Mouse (Mus musculus) heart, embryonic 15.5 days (tissue): ENCODE results near the gene Mpdz. TPM values are rescaled to one million over a fixed set of nuclear protein-coding genes. Genes with fewer than 3 reads are reported as not detected.

Experiments used
- ATAC-seq: fragments of 200-750 bp; cut with Nextera tagmentation; replicated peaks from 2 replicates; pipeline ENCODE4 v1.8.0; 2017; ENCODE audit warnings: low read depth, moderate TSS enrichment; ENCODE audit not compliant: insufficient number of reproducible peaks, insufficient read depth, low FRiP score
- H3K27ac ChIP-seq: fragments of 300-500 bp; sonication (generic); 2 replicates; pipeline ENCODE4 v1.5.1; 2015; ENCODE audit warnings: mild to moderate bottlenecking, inconsistent platforms
- H3K27me3 ChIP-seq: fragments of 300-500 bp; sonication (generic); 2 replicates; pipeline ENCODE4 v1.6.1; 2015; ENCODE audit warnings: inconsistent platforms
- H3K36me3 ChIP-seq: fragments of 300-500 bp; sonication (generic); 2 replicates; pipeline ENCODE4 v1.6.1; 2015; ENCODE audit warnings: mild to moderate bottlenecking, inconsistent platforms
- H3K4me1 ChIP-seq: fragments of 300-500 bp; sonication (generic); replicated peaks from 2 replicates; pipeline ENCODE4 v1.6.1; 2015; ENCODE audit warnings: inconsistent platforms
- H3K4me2 ChIP-seq: fragments of 300-500 bp; sonication (generic); 2 replicates; pipeline ENCODE4 v1.6.1; 2015; ENCODE audit warnings: inconsistent platforms, mild to moderate bottlenecking, moderate library complexity
- H3K4me3 ChIP-seq: fragments of 300-500 bp; sonication (generic); 2 replicates; pipeline ENCODE4 v1.5.1; 2015; ENCODE audit warnings: mild to moderate bottlenecking, inconsistent platforms
- H3K9ac ChIP-seq: fragments of 300-500 bp; sonication (generic); 2 replicates; pipeline ENCODE4 v1.6.1; 2015; ENCODE audit warnings: mild to moderate bottlenecking, inconsistent platforms
- H3K9me3 ChIP-seq: fragments of 300-500 bp; sonication (generic); replicated peaks from 2 replicates; pipeline ENCODE4 v1.6.1; 2016; ENCODE audit warnings: inconsistent platforms
- WGBS: fragments of 180-500 bp; shearing (Covaris S2); methylation state at CpG from one replicate; pipeline ENCODE4 v1.1.7; 2015; ENCODE audit warnings: mixed read lengths; 5-methylcytosine and 5-hydroxymethylcytosine counted together
- polyA plus RNA-seq: library from polyadenylated mRNA; unstranded; fragments of >200 nt; fragmentation: Nextera tagmentation; extraction: Ambion mirVana; gene quantifications from 2 replicates; pipeline ENCODE4 v1.2.1, GENCODE M21; 2015

Mpdz gene
- polyA plus RNA-seq, 1 experiment from 2014 or later, result 17.5 TPM

DNA sequence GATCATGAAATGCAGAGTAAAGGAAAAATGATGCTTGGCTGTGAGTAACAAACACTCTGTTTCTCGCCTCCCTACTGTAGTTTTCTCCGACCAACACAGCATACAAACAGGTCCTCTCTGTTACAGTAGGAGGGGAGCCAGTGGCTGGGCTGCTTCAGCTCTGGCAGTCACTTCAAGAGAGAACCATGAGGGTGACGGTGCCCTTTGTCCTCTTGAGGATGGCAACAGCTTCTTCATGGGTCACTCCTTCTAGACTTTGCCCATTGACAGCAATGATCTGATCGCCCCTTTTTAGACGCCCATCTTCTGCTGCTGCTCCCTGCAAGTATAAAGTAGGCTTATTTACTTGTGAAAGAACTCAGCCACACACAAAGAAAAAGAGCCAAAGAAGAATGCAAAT is 163.2 kb downstream of the Mpdz start:
- H3K36me3 ChIP-seq, result peaks cover 8% of the 10 kb centered on the region
- no peak overlapping the region for H3K4me3 ChIP-seq
- H3K9me3 ChIP-seq, result no peaks in the 10 kb centered on the region
- WGBS, result 91% methylated on average over 5 of the region's 5 CpGs
- ATAC-seq, result no peak
- no peak overlapping the region for H3K9ac ChIP-seq
- H3K4me1 ChIP-seq, result no peaks in the 10 kb centered on the region; the same call in 1 of the 2 replicates
- no peak overlapping the region for H3K27ac ChIP-seq
- H3K4me2 ChIP-seq, result no peak overlapping the region
- no peaks in the 10 kb centered on the region for H3K27me3 ChIP-seq

DNA sequence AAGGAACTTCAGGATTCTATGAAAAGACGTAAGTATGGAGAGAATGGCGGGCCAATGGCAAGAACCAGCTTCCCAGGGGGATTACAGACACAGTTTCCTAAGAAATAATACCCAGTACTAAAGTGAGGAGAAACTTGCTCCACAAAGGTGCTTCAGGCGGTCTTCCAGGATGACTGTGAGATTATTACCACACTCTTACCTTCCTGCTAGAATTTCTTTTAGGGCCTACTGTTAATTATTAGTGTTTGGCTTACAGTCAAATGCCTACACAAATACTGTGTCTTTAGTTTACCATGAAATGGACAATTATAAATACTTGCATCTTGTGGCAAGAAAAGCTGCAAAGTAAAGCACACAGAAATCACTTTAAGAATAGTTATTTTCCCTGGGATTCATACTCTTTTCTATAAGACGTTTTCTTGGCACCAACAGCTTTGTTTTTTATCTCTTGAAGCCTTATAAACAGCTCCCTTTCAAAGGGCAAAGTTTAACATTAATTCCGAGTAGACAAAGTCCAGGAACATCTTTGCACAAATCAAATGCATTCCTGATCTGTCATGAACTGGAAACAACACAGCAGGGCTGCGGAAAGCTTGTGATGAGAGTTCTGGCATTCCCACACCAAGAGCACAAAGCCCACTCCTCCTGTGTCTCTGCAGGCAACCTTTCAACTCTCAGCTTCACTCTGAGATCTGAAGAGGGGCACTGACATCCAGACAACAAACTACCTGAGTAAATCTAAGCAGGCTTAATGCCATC is 166.5 kb downstream of the Mpdz start:
- H3K4me3 ChIP-seq, result no peak overlapping the region
- no peak overlapping the region for H3K27ac ChIP-seq
- ATAC-seq, result no peak
- H3K27me3 ChIP-seq, result no peaks in the 10 kb centered on the region
- H3K9ac ChIP-seq, result no peak overlapping the region
- WGBS, result 52% methylated on average over 6 of the region's 6 CpGs
- H3K9me3 ChIP-seq, result no peaks in the 10 kb centered on the region
- no peak overlapping the region for H3K4me2 ChIP-seq
- no peaks in the 10 kb centered on the region; the same call in 1 of the 2 replicates for H3K4me1 ChIP-seq
- peaks cover 6% of the 10 kb centered on the region; the same call in 1 of the 2 replicates for H3K36me3 ChIP-seq

DNA sequence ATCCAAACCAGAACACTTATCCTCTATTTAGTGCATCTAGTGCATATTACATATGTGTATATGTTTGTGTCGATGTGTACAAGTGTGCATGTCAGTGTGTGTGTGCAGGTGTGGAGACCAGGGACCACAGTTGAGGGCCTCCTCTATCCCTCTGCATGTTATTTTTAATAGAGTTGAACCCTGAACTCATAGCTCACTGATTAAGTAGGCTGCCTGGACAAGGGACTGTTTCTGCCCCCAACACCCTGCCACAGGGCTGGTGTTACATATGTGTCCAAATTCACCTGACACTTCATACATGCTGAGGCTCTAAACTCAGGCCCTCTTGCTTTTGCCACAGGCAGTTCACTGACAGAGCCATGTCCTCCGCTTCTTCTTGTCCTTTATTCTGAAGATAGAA is 169.5 kb downstream of the Mpdz start:
- H3K4me3 ChIP-seq, result no peak overlapping the region
- peaks cover 2% of the 10 kb centered on the region; the same call in 1 of the 2 replicates for H3K36me3 ChIP-seq
- ATAC-seq, result no peak
- no peaks in the 10 kb centered on the region for H3K9me3 ChIP-seq
- no peak overlapping the region for H3K27ac ChIP-seq
- H3K4me2 ChIP-seq, result no peak overlapping the region
- WGBS, result 80% methylated on average over 2 of the region's 2 CpGs
- no peaks in the 10 kb centered on the region for H3K27me3 ChIP-seq
- no peak overlapping the region for H3K9ac ChIP-seq
- no peaks in the 10 kb centered on the region; the same call in 1 of the 2 replicates for H3K4me1 ChIP-seq

DNA sequence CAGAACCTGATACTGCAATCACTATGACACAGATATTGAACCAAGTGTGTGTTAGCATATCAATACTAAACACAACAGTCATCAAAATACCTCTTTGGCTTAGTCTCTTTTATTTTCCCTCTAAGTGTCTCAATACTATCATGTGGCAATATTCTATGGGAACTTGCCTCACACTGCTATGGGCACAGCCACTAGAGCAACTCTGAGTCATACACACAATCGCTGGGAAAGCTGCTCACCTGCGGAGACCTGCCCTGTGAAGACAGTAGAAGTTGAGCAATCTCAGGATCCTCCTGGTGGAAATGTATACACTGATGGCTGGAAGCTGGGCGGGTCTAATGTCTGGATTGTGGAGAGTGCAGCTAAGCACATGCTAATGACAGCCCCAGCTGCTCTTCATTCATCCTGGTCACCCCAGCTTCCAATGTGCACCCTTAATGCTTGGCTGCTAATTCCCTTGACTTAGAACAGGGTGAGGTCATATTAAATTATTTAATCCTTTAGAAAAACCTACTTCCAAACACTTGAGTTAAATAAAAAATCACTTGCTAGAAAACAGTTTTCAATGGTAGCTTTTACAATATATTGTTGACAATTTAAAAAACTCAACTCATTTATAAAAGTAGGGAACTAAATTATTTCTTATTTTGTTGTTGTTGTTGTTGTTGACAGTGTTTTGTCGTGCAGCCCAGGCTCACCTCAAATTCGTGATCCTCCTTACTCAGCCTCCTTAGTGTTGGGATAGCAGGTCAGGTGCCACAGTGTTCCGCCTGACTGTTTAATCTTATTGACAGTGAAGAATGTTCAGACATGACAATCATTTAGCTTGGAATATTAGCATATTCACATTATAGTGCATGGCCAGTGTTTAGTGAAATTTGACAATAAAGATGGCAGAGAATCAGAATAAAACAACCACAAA is 189.5 kb downstream of the Mpdz start:
- Histone ChIP-seq H3K4me1 (no peaks in the 10 kb centered on the region), H3K9ac (no peak overlapping the region), H3K9me3 (no peaks in the 10 kb centered on the region), H3K36me3 (no peaks in the 10 kb centered on the region), H3K4me3 (no peak overlapping the region), H3K27me3 (no peaks in the 10 kb centered on the region), H3K27ac (no peak overlapping the region), H3K4me2 (no peak overlapping the region)
- no peak for ATAC-seq
- WGBS, result 70% methylated on average over 6 of the region's 6 CpGs

DNA sequence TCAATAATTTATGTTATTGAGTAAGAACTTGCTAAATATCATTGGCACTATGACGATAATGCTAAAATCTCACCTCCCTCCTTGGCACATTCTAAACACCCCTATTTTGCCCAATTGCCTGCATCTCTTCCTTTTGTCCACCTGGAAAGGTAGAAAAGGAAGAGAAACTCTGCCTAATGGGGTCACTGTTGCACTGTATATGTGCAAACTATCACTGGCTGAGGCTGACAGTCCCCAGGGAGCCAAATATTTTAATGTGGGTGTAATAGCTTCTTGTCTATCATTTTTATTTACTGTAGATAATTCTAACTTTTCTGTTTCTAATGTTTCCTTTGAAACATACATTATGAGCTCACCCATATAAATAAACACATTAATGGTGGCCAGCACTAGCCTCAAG is 190.3 kb downstream of the Mpdz start:
- Histone ChIP-seq H3K4me3 (no peak overlapping the region), H3K27ac (no peak overlapping the region), H3K9ac (no peak overlapping the region), H3K4me1 (no peaks in the 10 kb centered on the region), H3K4me2 (no peak overlapping the region), H3K36me3 (no peaks in the 10 kb centered on the region), H3K27me3 (no peaks in the 10 kb centered on the region), H3K9me3 (no peaks in the 10 kb centered on the region)
- WGBS, result 86% methylated on average over 1 of the region's 1 CpGs
- ATAC-seq, result no peak

DNA sequence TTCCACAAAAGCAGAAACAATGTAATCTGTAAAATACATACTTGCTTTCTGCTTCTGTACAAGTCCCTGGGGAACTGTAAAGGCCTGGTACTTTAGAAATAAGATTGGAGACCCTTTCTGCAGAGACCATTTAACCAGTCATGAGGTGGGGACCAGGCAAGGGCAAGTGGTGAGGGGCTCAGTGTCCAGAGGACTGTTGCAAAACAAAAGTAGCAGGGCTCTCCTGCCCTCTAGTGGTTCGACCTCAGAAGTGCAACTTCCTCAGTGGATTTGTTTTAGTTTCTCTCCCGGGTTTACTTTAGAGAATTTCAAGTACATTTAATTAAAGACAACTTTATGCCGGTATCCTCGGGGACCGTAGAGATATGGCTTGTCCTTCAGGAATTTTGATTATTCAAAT is 190.7 kb downstream of the Mpdz start:
- no peak for ATAC-seq
- Histone ChIP-seq H3K9me3 (no peaks in the 10 kb centered on the region), H3K4me2 (no peak overlapping the region), H3K36me3 (no peaks in the 10 kb centered on the region), H3K4me3 (no peak overlapping the region), H3K9ac (no peak overlapping the region), H3K27ac (no peak overlapping the region), H3K4me1 (no peaks in the 10 kb centered on the region), H3K27me3 (no peaks in the 10 kb centered on the region)
- 14% methylated on average over 5 of the region's 5 CpGs for WGBS

DNA sequence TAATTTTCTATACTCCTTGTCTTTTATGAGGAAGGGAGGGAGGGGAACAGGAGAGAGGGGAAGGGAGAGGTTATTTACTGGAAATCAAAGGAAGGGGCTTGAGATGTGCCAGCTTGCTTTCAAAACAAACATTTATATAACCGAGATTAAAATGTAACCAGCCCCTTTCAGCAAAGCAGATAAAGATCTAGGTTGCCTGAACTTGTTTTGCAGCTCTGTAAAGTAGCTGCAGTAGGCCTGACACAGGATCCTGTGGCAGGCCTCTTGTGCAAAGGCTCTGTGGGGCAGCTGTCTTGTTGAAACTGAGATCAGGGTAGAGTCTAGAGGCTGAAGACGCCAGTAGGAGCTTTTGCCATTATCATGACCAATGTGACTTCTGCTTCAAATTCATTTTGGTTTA is 193.4 kb downstream of the Mpdz start:
- 41% methylated on average over 2 of the region's 2 CpGs for WGBS

DNA sequence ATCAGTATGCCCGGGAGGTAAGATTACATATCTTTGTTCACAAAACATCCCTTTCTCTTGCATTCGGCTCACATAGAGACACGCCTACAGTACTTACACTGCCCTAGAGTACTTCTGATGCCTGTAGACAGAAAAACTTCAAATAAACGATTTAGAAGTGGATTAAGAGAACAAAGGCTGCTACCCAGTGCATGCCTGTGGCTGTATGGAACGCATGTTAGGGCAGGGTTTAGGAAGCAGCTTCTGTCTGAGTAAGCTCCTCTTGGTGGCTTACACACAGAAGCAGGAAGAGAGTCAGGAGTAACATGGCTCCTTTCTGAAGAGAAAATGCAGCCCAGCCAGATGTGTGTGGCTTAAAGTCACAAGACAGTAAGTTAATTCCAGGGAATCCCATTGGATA is 206.4 kb downstream of the Mpdz start:
- H3K4me3 ChIP-seq, result no peak overlapping the region
- H3K36me3 ChIP-seq, result no peaks in the 10 kb centered on the region
- H3K9me3 ChIP-seq, result no peaks in the 10 kb centered on the region
- no peak for ATAC-seq
- no peak overlapping the region for H3K27ac ChIP-seq
- 67% methylated on average over 5 of the region's 5 CpGs for WGBS
- no peaks in the 10 kb centered on the region for H3K27me3 ChIP-seq
- no peaks in the 10 kb centered on the region for H3K4me1 ChIP-seq
- no peak overlapping the region for H3K4me2 ChIP-seq
- H3K9ac ChIP-seq, result no peak overlapping the region

More for the DNA sequence above, 193.4 kb downstream of the Mpdz start:
- Histone ChIP-seq H3K9me3 (no peaks in the 10 kb centered on the region), H3K4me2 (no peak overlapping the region), H3K4me1 (no peaks in the 10 kb centered on the region), H3K27ac (no peak overlapping the region), H3K27me3 (no peaks in the 10 kb centered on the region), H3K9ac (no peak overlapping the region), H3K36me3 (no peaks in the 10 kb centered on the region), H3K4me3 (no peak overlapping the region)
- ATAC-seq, result no peak
